Mouse (Mus musculus) brain, embryonic 14.5 days (tissue): Measurements from ENCODE around the gene Utp4.

Experiments
- CTCF ChIP-seq: fragments of 200-500 bp; IDR thresholded peaks from 2 replicates; pipeline ENCODE4 v1.5.1; 2012; ENCODE audit warnings: inconsistent platforms, mild to moderate bottlenecking, moderate library complexity, borderline replicate concordance; ENCODE audit not compliant: insufficient read depth, insufficient read length; ENCODE audit errors: extremely low read depth
- POLR2A ChIP-seq: fragments of 200-500 bp; IDR thresholded peaks from 2 replicates; pipeline ENCODE4 v1.6.1; 2012; ENCODE audit warnings: mild to moderate bottlenecking, inconsistent platforms, borderline replicate concordance; ENCODE audit not compliant: poor library complexity, insufficient read depth, insufficient read length, severe bottlenecking; ENCODE audit errors: extremely low read depth

GRCm38 (mm10) chr8:106865354-106865753 lies 28.1 kb upstream of the Utp4 start:
- TF ChIP-seq POLR2A: no peak
- no peak for TF ChIP-seq CTCF
